Mouse (Mus musculus) thymus, postnatal 10 days (tissue): ENCODE measurements around the gene Zdhhc6.

Experiments
- DNase-seq, 2 experiments: peaks; one replicate each; pipeline ENCODE4 v3.0.0; 2021; ENCODE audit warnings: low spot score in 2 of 2

Gene Zdhhc6

DNA sequence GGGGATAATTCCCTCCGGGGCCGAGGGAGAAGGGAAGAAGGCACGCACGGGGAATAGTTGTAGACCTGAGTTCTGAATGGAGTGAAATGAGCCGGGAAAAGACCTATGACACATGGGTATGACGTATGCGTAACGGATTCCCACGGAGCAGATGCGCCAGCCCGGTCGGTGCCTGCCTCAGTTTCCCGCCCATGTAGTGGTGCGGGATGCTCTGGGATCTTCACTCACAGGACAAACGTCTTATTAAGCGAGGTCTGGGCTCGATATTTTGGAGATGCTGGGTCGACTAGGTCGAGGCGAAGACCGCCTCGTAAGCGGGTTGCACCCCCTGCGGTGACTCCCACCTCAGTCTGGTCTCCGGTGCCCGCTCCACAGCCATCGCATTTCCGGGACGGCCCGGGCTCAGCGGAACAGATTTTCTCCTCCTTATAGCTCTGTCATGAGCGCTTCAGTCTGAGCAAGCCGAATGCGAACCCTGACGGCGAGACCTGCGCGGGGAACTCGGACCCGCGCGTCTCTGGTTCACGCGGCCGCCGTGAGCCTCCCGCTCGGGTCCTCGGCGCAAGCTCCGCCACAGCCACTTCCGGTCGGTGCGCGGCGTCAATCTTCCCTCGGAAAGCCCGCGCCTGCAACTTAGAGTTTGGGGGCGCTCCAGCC, at the start of gene Zdhhc6:
TSS of gene Zdhhc6 (minus strand) at position 581 of the 657 bp plus-strand sequence.
- peak; percentile 69 to 86 for DNase-seq

DNA sequence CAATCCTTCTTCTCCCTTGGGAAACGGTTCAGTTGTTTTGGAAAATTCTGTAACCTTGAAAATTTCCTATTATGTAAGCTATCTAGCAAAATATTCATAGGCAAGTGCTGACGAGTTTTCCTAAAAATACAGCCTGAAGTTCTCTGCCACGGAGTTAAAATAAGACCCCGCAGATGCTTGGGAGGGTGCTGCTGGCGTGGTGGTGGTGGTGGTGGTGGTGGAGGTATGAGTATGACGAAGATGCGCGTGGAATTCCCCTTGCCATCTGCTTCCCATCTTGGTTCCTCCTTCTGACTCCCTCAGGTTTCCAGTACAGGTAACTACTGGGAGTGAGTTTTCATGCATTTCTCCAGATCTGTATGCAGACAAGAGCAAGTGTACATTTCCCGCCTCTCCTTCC, 46.8 kb upstream of the Zdhhc6 start:
- no peak for DNase-seq

- no peak for DNase-seq
These were observed 35.0 kb upstream of the Zdhhc6 start for GRCm38 (mm10) chr19:55350673-55351378.

- no peak for DNase-seq
These were observed 32.4 kb upstream of the Zdhhc6 start for GRCm38 (mm10) chr19:55348187-55348586.

DNA sequence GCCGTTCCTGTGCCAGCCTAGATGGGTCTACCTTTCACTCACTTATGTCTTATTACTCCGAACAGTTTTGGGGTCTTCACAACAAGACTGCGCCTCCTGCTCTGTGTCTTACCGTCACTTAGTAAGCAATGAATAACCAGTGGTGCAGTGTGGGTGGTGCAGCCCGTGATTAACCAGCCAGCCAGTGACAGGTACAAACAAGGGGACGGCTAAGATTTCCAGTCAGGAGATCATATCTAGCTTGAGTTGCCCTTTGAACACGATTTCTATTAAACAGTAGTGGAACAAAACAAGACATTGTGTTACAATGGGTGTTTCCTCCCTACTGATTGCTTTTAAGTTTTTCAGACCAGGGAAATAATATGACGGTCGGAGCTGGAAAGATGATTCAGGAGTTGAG, 27.4 kb upstream of the Zdhhc6 start:
- no peak for DNase-seq

GRCm38 (mm10) chr19:55342423-55342822, 26.6 kb upstream of the Zdhhc6 start:
- no peak for DNase-seq

DNA sequence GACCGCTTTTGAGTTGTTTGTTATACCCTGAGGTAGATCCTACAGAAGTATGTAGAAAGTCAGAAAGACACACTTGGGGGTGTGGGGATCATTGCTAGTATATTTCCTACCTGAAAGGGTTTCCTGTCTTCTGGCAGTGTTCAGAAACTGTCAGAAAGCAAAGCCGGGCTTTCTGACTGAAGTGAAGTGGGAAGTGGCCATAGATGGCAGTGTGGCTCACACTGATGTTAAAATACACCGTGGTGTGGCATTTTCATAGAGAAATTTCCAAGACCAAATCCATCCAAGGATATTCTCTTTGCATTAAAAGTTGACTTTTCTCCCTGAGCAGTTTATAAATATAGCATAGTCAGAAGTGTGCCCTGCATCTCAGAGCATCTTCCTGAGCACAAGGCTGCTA, 25.5 kb upstream of the Zdhhc6 start:
- no peak for DNase-seq

DNA sequence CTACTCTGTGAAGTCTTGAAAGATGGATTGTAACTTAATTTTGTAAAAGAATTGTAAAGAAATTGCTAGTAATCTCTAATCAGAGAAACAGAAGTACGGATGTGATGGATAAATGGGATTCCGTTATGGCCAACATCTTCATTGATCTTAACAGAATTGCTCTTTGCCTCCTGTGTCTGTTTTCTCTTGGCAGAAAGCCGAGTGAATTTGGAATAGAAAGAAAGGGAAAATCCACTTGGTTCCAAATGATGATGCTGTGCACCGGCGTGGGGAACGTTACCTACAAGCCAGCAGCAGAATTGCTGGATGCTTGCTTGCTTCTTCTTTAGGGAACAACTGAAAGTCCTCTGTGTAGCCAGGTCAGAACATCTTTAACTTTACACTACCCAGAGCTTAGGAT, 24.7 kb upstream of the Zdhhc6 start:
- no peak for DNase-seq

DNA sequence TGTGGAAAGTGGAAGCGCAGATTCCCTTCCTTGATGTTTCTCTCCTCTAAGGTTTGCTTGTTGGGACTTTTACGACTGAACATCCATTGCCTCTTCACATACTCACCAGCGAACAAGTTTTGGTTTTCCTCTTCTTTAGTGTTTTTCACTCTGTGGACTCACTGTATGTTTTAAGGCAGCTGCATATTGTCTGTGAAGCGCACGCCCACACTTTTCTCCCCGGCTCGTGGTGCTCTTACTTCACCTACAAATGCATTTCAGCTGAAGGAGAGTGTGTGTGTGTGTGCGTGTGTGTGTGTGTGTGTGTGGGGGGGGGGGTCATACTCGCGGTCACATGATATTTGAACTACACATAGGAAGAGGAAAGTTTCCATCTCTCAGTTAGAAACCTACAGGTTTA, 21.8 kb upstream of the Zdhhc6 start:
- DNase-seq = no peak

DNA sequence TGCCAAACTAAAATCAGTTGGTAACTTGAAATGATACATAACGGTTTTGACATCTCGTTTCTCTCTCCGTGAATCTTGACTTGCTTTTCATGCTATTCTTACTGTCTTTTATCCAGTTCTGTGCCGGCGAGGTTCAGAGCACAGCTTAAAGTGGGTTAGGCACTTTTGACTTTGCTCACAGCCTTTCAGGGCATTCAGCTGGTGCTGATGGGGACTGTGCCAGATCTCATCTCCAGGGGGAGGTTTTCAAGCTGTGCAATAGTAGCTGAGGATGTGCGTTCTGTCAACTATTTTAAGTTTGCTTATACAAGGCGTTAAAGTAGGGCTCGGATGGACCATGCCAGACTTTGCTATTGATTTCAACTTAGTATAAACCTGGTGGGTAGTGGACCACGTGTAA, 21.2 kb upstream of the Zdhhc6 start:
- no peak for DNase-seq

DNA sequence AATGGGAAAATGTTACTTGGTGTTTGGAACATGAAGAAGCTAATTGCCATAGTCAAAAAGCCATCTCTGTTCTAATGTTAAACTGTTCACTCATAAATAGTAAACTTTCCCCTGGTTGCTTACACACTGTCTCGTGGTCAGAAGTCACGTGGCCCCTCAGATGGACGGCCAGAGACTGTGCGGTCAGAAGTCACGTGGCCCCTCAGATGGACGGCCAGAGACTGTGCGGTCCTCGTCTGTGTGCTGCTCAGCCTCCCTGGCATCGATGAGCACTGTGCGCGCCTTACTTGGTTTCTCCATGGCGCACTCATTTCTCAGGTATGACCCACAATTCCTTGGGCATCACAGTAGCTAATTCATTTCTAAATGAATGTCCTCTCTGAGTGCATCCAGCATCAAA, 20.6 kb upstream of the Zdhhc6 start:
- DNase-seq = no peak

DNA sequence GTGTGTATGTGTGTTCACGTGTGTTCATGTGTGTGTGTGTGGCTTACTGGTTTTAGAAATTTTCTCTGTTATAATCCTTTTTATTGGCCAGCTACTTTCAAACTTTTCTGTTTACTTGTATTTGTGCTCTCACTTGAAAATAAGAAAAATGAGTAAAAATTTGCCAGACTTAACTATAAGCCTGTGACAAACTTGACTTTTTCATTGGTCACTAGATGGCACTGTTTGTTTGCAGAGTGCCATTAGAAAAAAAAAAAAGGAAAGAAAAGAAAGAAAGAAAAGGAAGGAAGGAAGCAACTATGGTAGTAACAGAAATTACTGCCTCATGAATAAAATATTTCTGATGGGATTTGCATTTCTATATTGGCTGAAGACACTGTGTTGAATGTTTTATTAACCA, 20.0 kb upstream of the Zdhhc6 start:
- peak in 1 of 2 experiments; percentile 8 for DNase-seq

DNA sequence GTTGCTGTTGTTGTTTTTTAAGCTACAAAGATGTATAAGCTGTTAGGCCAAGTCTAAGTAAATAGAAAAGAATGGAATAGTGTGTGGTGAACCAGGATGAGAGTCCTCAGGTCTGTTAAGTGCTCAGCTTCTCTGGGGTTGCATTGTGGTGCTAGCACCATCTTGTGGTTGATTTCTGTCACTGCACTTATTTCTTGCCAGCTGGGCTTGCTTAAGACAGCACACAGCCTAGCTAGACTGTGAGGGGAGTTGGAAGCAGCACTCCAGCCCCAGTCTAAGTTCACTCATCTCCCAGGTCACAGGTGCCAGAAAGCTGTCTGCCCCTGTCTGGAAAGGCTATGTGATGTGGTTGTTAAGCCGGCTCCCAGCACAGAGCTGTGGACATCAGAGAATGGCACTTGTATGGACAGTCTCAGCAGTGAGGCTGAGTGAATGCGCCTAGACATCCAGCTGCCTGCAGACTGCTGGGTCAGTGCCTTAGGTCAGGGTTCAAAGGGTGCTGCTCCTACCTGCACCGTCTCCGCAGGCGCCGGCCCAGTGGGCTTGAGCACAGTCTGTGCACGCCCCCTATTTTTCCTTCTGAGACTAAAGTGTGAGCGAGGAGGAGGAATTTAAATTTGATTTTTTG, 16.9 kb upstream of the Zdhhc6 start:
- DNase-seq = peak; percentile 38 to 63

- DNase-seq = no peak
These were observed 15.9 kb upstream of the Zdhhc6 start for GRCm38 (mm10) chr19:55331776-55332175.

- no peak for DNase-seq
These were observed 11.7 kb upstream of the Zdhhc6 start for GRCm38 (mm10) chr19:55327510-55327909.

- DNase-seq = no peak
These were observed 6.8 kb upstream of the Zdhhc6 start for GRCm38 (mm10) chr19:55322604-55323003.

GRCm38 (mm10) chr19:55319521-55319920, 3.7 kb upstream of the Zdhhc6 start:
- DNase-seq = no peak

DNA sequence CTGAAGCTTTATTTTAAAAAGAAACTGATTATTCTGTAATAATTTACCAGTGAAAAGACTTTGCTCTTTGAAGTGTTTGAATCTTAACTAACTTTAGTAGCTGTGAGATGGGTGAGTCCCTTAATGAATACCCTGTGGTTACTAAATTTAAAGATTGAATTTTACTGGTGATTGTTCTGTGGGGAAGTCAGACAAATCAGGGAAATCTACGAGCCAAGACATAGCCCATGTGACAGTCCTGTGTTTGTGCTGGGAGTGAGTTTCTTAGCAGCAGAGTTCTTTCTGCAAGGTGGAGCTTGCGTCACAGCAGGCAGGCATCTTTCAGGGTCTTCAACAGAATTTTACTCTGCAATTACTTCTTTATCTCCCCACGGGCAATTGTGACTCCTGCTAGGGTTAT, 3.2 kb upstream of the Zdhhc6 start:
- no peak for DNase-seq

GRCm38 (mm10) chr19:55316901-55317300, 1.1 kb upstream of the Zdhhc6 start:
- DNase-seq = no peak

DNA sequence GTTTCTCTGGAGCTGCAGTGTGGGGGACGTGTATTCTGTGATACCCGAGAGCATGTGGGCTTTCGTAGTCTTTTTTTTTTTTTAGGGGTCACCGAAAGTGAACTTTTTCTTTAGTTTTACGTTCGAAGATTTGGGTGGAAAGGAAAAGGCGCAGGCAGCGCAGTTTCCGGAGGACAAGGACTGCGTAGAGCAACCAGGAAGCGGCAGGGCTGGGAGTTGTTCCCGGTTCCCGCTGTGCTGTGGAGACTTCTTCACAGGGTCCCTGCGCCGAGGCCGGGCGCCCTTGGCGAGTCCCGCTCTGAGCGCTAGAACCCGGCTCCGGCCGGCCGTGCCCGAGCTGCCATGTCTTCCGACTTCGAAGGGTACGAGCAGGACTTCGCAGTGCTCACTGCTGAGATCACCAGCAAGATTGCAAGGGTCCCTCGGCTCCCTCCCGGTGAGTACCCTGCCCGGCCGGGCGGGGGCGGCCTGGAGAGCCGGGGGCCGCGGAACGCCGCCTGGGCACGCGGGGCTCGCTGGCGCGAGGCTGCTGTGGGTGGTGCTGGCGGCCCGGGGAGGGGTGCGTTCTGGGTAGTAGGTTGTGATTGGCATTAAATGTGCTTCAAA, 380 bp upstream of the Zdhhc6 start, which contains the start of gene Vti1a:
TSS of gene Vti1a (plus strand) at position 187 of the 606 bp plus-strand sequence.
- peak; percentile 70 to 82 for DNase-seq

DNA sequence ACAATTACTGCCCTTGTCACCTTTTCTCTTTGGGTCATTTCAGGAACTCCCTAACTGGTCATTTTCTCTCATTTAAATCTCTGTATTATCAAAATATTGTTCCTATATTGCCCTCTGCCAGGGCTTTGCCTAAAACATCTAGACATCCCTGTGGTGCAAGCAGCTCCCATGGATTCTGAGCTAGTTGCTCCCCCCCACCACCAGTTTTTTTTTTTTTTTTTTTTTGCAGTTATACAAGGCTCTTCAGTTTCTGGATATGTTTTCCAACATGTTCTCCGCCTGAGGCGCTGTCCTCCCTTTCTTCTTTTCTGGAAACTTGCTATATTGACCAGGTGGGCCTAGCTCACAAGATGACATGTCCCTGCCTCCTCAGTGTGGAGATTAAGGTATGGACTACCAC, 2.2 kb downstream of the Zdhhc6 start:
- no peak for DNase-seq

GRCm38 (mm10) chr19:55311874-55312273, 4.0 kb downstream of the Zdhhc6 start:
- DNase-seq = no peak

- DNase-seq = no peak
These were observed 10.8 kb downstream of the Zdhhc6 start for GRCm38 (mm10) chr19:55305024-55305423.
